Mouse (Mus musculus): Measurements from ENCODE around the gene Six4. TPM values are rescaled to one million over a fixed set of nuclear protein-coding genes. Genes with fewer than 3 reads are reported as not detected.
"Not testable (repeated sequence)": the region's sequence is repeated elsewhere in the genome, so short reads cannot be mapped to it uniquely, and the experiment has no call there.

Gene Six4
- polyA plus RNA-seq, 1 experiment from 2014 or later = 3.0 TPM

DNA sequence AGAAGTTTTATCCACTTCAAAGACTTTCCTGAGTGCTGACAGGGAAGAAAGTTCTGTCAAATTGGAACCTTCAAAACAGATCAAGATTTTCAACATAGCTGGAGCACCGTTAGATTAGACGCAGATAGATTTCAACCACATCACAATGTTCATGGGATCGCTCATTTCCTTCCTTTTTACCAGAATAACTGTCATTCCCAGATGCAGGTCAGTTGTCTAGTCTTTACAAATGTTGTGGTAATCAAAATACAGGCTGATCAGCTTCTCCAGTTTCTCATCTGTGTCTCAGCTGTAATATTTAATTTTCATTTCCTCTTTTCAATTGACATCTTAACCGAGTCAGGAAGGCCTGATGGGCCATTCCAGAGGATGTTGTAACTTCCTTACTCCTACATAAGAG, 29.5 kb downstream of the Six4 start:
- no peak overlapping the region for H3K4me3 ChIP-seq (ENCODE audit: low read depth, low read length)
- H3K9ac ChIP-seq (ENCODE audit: low read depth, low read length) = no peak overlapping the region
- H3K27ac ChIP-seq (ENCODE audit: low read depth, low read length) = no peak overlapping the region
- no peaks in the 10 kb centered on the region for H3K27me3 ChIP-seq (ENCODE audit: control insufficient read depth, insufficient read depth, low read length)
- no peak for ATAC-seq (replicated peaks; ENCODE audit: insufficient number of reproducible peaks, low FRiP score, low TSS enrichment)
- WGBS (ENCODE audit: insufficient replicate concordance) = 77% methylated on average over 4 of the region's 4 CpGs
- H3K9me3 ChIP-seq (replicated peaks; ENCODE audit: control insufficient read depth, low read length) = no peaks in the 10 kb centered on the region
- H3K4me2 ChIP-seq = no peak overlapping the region
- no peaks in the 10 kb centered on the region for H3K36me3 ChIP-seq (ENCODE audit: control insufficient read depth, insufficient read depth, low read length)
- no peaks in the 10 kb centered on the region for H3K4me1 ChIP-seq (ENCODE audit: control insufficient read depth, insufficient read depth, low read length)

DNA sequence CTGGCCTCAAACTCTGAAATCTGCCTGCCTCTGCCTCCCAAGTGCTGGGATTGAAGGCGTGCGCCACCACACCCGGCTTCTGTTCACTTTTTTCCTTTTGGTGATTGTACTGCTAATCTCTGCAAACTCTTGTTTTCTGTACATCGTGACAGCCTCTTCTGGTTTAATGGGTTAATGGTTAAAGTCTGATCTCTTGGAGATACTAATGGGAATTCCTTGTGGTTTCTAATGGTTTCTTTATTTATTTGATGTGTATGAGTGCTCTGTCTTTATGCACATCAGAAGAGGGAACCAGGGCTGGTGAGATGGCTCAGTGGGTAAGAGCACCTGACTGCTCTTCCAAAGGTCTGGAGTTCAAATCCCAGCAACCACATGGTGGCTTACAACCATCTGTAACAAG, 31.4 kb downstream of the Six4 start:
- H3K27ac ChIP-seq (ENCODE audit: low read depth, low read length); H3K4me3 ChIP-seq (ENCODE audit: low read depth, low read length); H3K27me3 ChIP-seq (ENCODE audit: control insufficient read depth, insufficient read depth, low read length); H3K9ac ChIP-seq (ENCODE audit: low read depth, low read length); H3K9me3 ChIP-seq (replicated peaks; ENCODE audit: control insufficient read depth, low read length); ATAC-seq (replicated peaks; ENCODE audit: insufficient number of reproducible peaks, low FRiP score, low TSS enrichment); H3K4me1 ChIP-seq (ENCODE audit: control insufficient read depth, insufficient read depth, low read length); H3K4me2 ChIP-seq; H3K36me3 ChIP-seq (ENCODE audit: control insufficient read depth, insufficient read depth, low read length): not testable (repeated sequence)
- WGBS (ENCODE audit: insufficient replicate concordance) = 89% methylated on average over 4 of the region's 4 CpGs

DNA sequence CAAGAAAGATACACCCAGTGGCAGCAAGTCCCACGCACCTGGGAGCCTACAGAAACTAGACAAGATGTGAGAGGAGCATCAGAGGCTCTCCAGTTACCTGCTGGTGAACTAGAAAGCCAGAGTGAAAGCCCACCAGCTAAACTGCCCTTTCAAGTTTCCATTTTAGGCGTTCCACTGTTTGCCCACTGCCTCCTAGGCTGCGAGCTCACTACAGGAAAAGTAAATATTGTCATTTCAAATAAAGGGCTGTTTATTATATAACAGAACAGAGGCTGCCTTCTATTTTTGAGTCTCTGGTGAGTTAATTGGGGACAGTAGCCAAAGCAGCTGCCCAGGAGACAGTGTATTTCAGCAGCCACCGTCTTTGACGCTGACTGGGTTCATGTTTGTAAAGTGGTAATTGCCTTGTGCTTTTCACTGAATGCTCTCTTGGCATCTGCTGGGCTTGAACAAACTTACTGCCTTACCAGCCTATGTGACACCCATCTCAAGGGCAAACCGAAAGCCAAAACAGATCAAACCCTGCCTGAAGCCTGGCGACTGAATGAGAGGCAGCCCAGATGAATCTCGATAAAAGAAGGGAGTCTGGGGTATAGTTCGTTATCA, 52.3 kb downstream of the Six4 start:
- Histone ChIP-seq H3K4me3 (ENCODE audit: low read depth, low read length) (no peak overlapping the region), H3K27me3 (ENCODE audit: control insufficient read depth, insufficient read depth, low read length) (0 out of 2 replicates have a peak, but pooled peaks cover 2% of the 10 kb centered on the region), H3K36me3 (ENCODE audit: control insufficient read depth, insufficient read depth, low read length) (no peaks in the 10 kb centered on the region), H3K27ac (ENCODE audit: low read depth, low read length) (no peak overlapping the region), H3K9me3 (replicated peaks; ENCODE audit: control insufficient read depth, low read length) (no peaks in the 10 kb centered on the region), H3K9ac (ENCODE audit: low read depth, low read length) (no peak overlapping the region), H3K4me2 (no peak overlapping the region), H3K4me1 (ENCODE audit: control insufficient read depth, insufficient read depth, low read length) (no peaks in the 10 kb centered on the region)
- WGBS (ENCODE audit: insufficient replicate concordance) = 50% methylated on average over 9 of the region's 9 CpGs
- no peak for ATAC-seq (replicated peaks; ENCODE audit: insufficient number of reproducible peaks, low FRiP score, low TSS enrichment)

DNA sequence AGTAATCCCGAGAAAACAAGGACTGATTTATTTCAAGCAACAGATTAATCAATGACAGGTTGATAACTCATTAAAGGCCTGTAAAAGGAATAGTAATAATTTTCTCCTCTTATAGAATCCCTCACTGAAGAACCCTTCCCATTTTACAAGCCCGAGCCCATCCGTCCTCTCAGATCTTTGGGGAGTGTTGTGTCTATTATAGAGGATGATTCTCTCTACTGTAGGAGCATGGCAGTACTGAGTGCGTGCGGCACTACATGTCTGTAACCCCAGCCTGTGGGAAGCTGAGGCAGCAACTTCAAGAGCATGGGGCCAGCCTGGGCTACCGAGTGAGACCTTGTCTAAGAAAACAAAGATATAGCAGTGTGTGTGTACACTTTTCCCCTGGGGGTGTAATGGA, 55.8 kb downstream of the Six4 start:
- Histone ChIP-seq H3K27me3 (ENCODE audit: control insufficient read depth, insufficient read depth, low read length) (peaks cover 17% of the 10 kb centered on the region), H3K36me3 (ENCODE audit: control insufficient read depth, insufficient read depth, low read length) (no peaks in the 10 kb centered on the region), H3K4me2 (no peak overlapping the region), H3K27ac (ENCODE audit: low read depth, low read length) (no peak overlapping the region), H3K4me1 (ENCODE audit: control insufficient read depth, insufficient read depth, low read length) (0 out of 2 replicates have a peak, but pooled peaks cover 8% of the 10 kb centered on the region), H3K4me3 (ENCODE audit: low read depth, low read length) (no peak overlapping the region), H3K9me3 (replicated peaks; ENCODE audit: control insufficient read depth, low read length) (no peaks in the 10 kb centered on the region), H3K9ac (ENCODE audit: low read depth, low read length) (no peak overlapping the region)
- 84% methylated on average over 6 of the region's 6 CpGs for WGBS (ENCODE audit: insufficient replicate concordance)
- ATAC-seq (replicated peaks; ENCODE audit: insufficient number of reproducible peaks, low FRiP score, low TSS enrichment) = no peak

DNA sequence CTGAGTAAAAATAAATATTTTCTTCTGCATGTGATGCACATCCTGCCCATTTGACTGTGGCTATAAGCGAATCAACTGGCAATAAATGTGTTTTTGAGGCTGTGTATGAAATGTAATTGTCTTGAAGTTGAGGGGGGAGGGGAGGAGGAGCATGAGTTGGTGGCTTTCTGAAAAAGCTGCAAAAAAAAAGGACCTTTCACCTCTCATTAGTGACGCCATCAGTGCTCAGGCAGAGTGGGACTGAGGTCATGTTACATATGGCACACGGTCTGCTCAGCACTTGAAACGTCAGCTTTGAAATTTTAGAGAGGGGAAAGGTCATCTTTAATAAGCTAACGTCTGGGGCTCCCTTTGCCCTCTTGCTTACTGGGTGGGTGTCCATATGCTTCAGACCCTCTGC, 57.8 kb downstream of the Six4 start:
- H3K27me3 ChIP-seq (ENCODE audit: control insufficient read depth, insufficient read depth, low read length) = peaks cover 35% of the 10 kb centered on the region
- H3K4me1 ChIP-seq (ENCODE audit: control insufficient read depth, insufficient read depth, low read length) = 0 out of 2 replicates have a peak, but pooled peaks cover 8% of the 10 kb centered on the region
- no peak overlapping the region for H3K9ac ChIP-seq (ENCODE audit: low read depth, low read length)
- no peak overlapping the region for H3K27ac ChIP-seq (ENCODE audit: low read depth, low read length)
- 24% methylated on average over 5 of the region's 5 CpGs for WGBS (ENCODE audit: insufficient replicate concordance)
- H3K4me2 ChIP-seq = no peak overlapping the region
- no peaks in the 10 kb centered on the region for H3K9me3 ChIP-seq (replicated peaks; ENCODE audit: control insufficient read depth, low read length)
- H3K4me3 ChIP-seq (ENCODE audit: low read depth, low read length) = no peak overlapping the region
- H3K36me3 ChIP-seq (ENCODE audit: control insufficient read depth, insufficient read depth, low read length) = no peaks in the 10 kb centered on the region
- no peak for ATAC-seq (replicated peaks; ENCODE audit: insufficient number of reproducible peaks, low FRiP score, low TSS enrichment)

DNA sequence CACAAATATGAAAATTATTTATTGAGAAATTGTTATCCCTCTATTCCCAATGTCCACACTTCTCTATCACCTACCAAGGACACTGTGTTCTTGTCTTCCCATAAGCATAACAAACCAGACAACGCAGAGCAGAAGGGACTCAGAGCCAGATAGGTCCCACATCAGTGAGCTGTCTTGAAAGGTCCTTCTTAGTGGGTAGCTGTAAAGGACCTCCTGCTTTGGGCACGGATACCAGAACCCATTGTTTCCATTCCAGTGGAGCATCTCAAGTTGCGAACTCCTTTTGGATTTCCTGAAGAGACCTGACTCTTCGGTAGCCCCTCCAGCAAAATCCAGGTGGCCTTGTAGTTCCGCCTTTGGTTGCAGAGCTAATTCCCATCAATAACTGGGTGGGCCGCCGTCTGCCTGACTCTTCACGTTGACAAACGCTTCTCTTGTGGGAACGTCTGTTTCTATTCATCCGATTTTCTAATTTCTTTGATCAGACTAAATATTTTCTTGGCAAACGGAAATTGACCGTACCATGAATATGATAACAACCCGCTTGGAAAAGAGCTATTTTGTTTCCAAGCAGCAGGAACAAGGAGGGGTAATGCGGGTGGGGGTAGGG, 58.6 kb downstream of the Six4 start:
- peak overlapping the region; percentile 66; the same call in 1 of the 2 replicates for H3K4me3 ChIP-seq (ENCODE audit: low read depth, low read length)

DNA sequence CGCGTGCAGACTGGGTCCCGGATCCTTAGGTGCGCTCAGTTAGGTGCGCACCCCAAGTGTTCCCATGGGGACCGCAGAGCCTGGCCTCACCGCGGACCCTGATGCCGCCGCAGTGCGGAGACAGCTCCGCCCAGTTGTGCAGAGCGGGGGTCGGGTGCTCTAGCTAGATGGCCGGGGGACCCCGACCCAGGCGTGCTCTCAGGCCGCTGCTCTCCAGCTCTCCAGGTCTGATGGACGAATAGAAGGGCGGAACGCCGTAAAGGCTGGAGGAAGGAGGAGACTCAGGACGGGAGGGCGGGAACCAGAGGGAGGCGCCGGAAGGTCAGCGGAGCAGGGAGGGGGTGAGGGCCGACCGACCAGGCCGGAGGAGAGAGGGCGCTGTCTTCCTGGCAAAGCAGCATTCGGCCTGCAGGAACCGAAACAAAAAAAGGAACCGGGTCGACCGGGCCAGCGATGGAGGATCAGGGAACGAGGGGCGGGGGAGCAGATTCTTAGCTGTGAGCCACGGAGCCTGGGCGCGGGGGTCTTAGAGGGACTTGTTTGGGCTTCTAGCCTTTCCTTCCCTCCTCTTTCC, 59.5 kb downstream of the Six4 start, which contains the start of gene Six1:
Six1 (minus strand) TSS at position 220 of the 574 bp plus-strand sequence.
- peak within 1 kb of the TSS; percentile 66 for H3K4me3 ChIP-seq (ENCODE audit: low read depth, low read length)
- H3K27ac ChIP-seq (ENCODE audit: low read depth, low read length) = no peak within 1 kb of the TSS
- H3K9me3 ChIP-seq (replicated peaks; ENCODE audit: control insufficient read depth, low read length) = no peaks in the 10 kb centered on the region
- H3K4me1 ChIP-seq (ENCODE audit: control insufficient read depth, insufficient read depth, low read length) = 0 out of 2 replicates have a peak, but pooled peaks cover 8% of the 10 kb centered on the region
- peak within 1 kb of the TSS; percentile 94 for H3K4me2 ChIP-seq
- H3K9ac ChIP-seq (ENCODE audit: low read depth, low read length) = peak within 1 kb of the TSS; percentile 76
- H3K36me3 ChIP-seq (ENCODE audit: control insufficient read depth, insufficient read depth, low read length) = no peaks in the 10 kb centered on the region
- 1% methylated on average over 42 of the region's 42 CpGs for WGBS (ENCODE audit: insufficient replicate concordance)
- peaks cover 50% of the 10 kb centered on the region for H3K27me3 ChIP-seq (ENCODE audit: control insufficient read depth, insufficient read depth, low read length)
- ATAC-seq (replicated peaks; ENCODE audit: insufficient number of reproducible peaks, low FRiP score, low TSS enrichment) = peak; percentile 91

More for the DNA sequence above, 58.6 kb downstream of the Six4 start:
- WGBS (ENCODE audit: insufficient replicate concordance) = 22% methylated on average over 15 of the region's 15 CpGs
- Histone ChIP-seq H3K4me1 (ENCODE audit: control insufficient read depth, insufficient read depth, low read length) (0 out of 2 replicates have a peak, but pooled peaks cover 8% of the 10 kb centered on the region), H3K27ac (ENCODE audit: low read depth, low read length) (no peak overlapping the region), H3K4me2 (peak overlapping the region; percentile 94), H3K9ac (ENCODE audit: low read depth, low read length) (no peak overlapping the region), H3K27me3 (ENCODE audit: control insufficient read depth, insufficient read depth, low read length) (peaks cover 43% of the 10 kb centered on the region), H3K36me3 (ENCODE audit: control insufficient read depth, insufficient read depth, low read length) (no peaks in the 10 kb centered on the region), H3K9me3 (replicated peaks; ENCODE audit: control insufficient read depth, low read length) (no peaks in the 10 kb centered on the region)
- no peak for ATAC-seq (replicated peaks; ENCODE audit: insufficient number of reproducible peaks, low FRiP score, low TSS enrichment)

DNA sequence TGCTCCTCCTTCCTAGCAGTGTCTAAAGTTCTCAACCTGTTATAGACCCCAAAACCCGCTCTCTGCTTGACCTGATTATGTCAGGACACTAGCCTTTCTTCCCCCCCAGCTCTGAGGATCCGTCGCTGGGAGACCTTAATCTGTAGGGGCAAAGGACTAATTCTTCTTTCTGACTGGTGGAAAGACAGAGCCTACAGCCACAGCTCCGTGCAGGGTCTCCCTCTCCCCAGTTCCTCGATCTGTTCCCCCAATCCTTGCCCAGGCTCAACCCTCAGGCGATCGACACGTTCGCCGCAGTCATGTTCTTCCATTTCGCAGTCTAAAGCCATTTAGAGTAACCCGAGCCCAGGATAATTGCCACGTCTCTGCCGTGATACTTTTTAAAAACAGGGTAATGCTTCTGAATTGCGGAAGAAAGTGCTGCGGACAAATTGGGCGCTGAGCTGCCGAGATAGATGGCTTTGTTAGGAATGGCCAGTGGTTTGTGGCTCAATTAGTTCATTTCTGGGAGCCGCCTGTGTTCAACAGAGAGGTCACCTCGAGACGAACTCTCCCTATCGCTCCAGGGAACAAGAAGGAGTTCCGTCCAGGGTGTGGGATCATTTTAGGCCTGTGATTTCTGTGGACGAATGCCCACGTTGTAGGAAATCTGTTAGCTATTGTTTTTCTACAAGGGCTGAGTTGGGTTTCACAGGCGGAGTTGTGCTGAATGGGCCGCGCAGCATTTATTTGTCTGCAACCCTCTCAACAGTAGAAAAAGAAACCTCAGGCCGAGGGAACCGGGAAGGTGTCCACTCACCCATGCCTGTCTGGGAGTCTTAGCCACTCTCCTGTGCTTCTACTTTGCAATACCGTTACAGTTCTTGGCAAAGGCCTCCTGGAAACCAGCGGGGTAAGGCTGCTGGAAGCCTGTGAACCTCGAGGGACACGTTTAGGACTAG, 60.3 kb downstream of the Six4 start:
- H3K4me3 ChIP-seq (ENCODE audit: low read depth, low read length) = peak overlapping the region; percentile 66
- H3K27ac ChIP-seq (ENCODE audit: low read depth, low read length) = no peak overlapping the region
- 0 out of 2 replicates have a peak, but pooled peaks cover 8% of the 10 kb centered on the region for H3K4me1 ChIP-seq (ENCODE audit: control insufficient read depth, insufficient read depth, low read length)
- no peaks in the 10 kb centered on the region for H3K9me3 ChIP-seq (replicated peaks; ENCODE audit: control insufficient read depth, low read length)
- 3% methylated on average over 34 of the region's 34 CpGs for WGBS (ENCODE audit: insufficient replicate concordance)
- H3K9ac ChIP-seq (ENCODE audit: low read depth, low read length) = no peak overlapping the region
- no peak for ATAC-seq (replicated peaks; ENCODE audit: insufficient number of reproducible peaks, low FRiP score, low TSS enrichment)
- H3K4me2 ChIP-seq = peak overlapping the region; percentile 94
- H3K27me3 ChIP-seq (ENCODE audit: control insufficient read depth, insufficient read depth, low read length) = peaks cover 59% of the 10 kb centered on the region
- no peaks in the 10 kb centered on the region for H3K36me3 ChIP-seq (ENCODE audit: control insufficient read depth, insufficient read depth, low read length)

Measured in heart, embryonic 11.5 days (tissue).